Mouse (Mus musculus): ENCODE data around the gene Uaca.

GRCm38 (mm10) chr9:60829610-60830009 lies 35.3 kb downstream of the Uaca start:
- TF ChIP-seq CTCF (conservative IDR thresholded peaks at IDR 0.05; ENCODE audit: low read length), result no peak
- TF ChIP-seq NANOG (IDR thresholded peaks at IDR 0.05; ENCODE audit: borderline replicate concordance, low read length), result no peak
- no peak for TF ChIP-seq POU5F1 (IDR thresholded peaks at IDR 0.05; ENCODE audit: borderline replicate concordance, low read length)
